Mouse (Mus musculus) kidney, postnatal 0 days (tissue): ENCODE results near the gene Usp39. TPM values are rescaled to one million over a fixed set of nuclear protein-coding genes. Genes with fewer than 3 reads are reported as not detected.
A peak's percentile ranks its signal among the peaks of the same experiment; 100 is the strongest.

Experiments used
- ATAC-seq: fragments of 200-750 bp; cut with Nextera tagmentation; replicated peaks from 2 replicates; pipeline ENCODE4 v1.8.0; 2017; ENCODE audit warnings: low read depth, moderate number of reproducible peaks, moderate TSS enrichment, moderate library complexity; ENCODE audit not compliant: low FRiP score
- DNase-seq: peaks from one replicate; pipeline ENCODE4 v3.0.0-alpha.2; 2016; ENCODE audit warnings: low spot score
- H3K27ac ChIP-seq: fragments of 300-500 bp; sonication (generic); 2 replicates; pipeline ENCODE4 v1.5.1; 2014; ENCODE audit warnings: mild to moderate bottlenecking
- H3K27me3 ChIP-seq: fragments of 300-500 bp; sonication (generic); 2 replicates; pipeline ENCODE4 v1.6.1; 2014; ENCODE audit warnings: low read length, mixed read lengths; ENCODE audit not compliant: insufficient read depth
- H3K36me3 ChIP-seq: fragments of 300-500 bp; sonication (generic); 2 replicates; pipeline ENCODE4 v1.6.1; 2014; ENCODE audit warnings: low read length, mixed read lengths; ENCODE audit not compliant: insufficient read depth
- H3K4me1 ChIP-seq: fragments of 300-500 bp; sonication (generic); replicated peaks from 2 replicates; pipeline ENCODE4 v1.6.1; 2014; ENCODE audit warnings: antibody characterized with exemption, low read length, mixed read lengths; ENCODE audit not compliant: insufficient read depth
- H3K4me2 ChIP-seq: fragments of 300-500 bp; sonication (generic); 2 replicates; pipeline ENCODE4 v1.6.1; 2014; ENCODE audit warnings: mild to moderate bottlenecking, low read length, moderate library complexity, mixed read lengths
- H3K4me3 ChIP-seq: fragments of 300-500 bp; sonication (generic); replicated peaks from 2 replicates; pipeline ENCODE4 v1.5.1; 2014; ENCODE audit warnings: low read depth, low read length
- H3K9ac ChIP-seq: fragments of 300-500 bp; sonication (generic); 2 replicates; pipeline ENCODE4 v1.6.1; 2014; ENCODE audit warnings: low read depth, low read length
- H3K9me3 ChIP-seq: fragments of 300-500 bp; sonication (generic); replicated peaks from 2 replicates; pipeline ENCODE4 v1.6.1; 2016; ENCODE audit warnings: low read length, inconsistent platforms, mixed read lengths
- CTCF ChIP-seq: IDR thresholded peaks from 2 replicates; pipeline ENCODE4 v1.5.1; 2016; ENCODE audit warnings: antibody characterized with exemption, low read depth, mild to moderate bottlenecking, moderate library complexity
- WGBS: fragments of 180-500 bp; shearing (Covaris S2); extraction: QIAGEN DNeasy Blood & Tissue Kit; methylation state at CpG from one replicate; pipeline ENCODE4 v1.1.7; 2014; 5-methylcytosine and 5-hydroxymethylcytosine counted together
- polyA plus RNA-seq: library from polyadenylated mRNA; unstranded; fragments of >200 nt; fragmentation: Nextera tagmentation; extraction: Ambion mirVana; gene quantifications from 2 replicates; pipeline ENCODE4 v1.2.1, GENCODE M21; 2015

Gene Usp39
- polyA plus RNA-seq, 1 experiment from 2014 or later = 35.6 TPM

DNA sequence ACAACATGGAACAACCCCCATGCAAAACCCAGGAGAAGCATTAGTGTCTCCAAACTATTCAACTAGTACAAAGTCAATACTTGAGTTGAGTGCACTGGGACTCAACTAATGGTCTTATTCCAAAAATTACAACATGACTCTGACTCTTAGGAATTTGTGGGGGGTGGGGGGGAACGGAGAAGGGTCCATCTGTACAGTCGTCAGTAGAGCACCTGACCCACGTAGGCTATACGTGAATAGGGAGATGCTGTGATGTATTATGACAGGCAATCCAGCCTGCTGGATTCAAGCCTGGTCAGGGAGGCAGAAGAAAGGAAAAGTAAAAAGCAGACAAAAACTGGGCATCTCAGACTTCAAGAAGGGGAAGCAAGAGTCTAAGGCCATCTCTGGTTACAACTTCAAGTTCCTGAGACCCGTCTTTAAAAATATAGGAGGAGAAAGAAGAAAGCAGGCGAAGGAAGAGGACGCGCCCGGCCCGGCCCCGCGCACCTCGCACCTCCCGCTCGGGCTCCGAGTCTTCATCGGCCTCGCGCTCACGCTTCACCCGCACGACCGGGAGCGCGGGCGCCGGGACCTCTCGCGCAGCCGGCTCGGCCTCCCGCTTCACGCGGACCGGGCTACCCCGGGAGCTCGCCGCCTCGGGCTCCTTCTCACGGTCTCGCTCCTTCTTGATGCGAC, 449 bp downstream of the Usp39 start:
- no peaks in the 10 kb centered on the region for H3K27me3 ChIP-seq
- H3K27ac ChIP-seq = peak overlapping the region; percentile 71; the same call in 1 of the 2 replicates
- peak overlapping the region; percentile 82 for H3K4me2 ChIP-seq
- TF ChIP-seq CTCF = no peak
- H3K4me1 ChIP-seq = peaks cover 15% of the 10 kb centered on the region
- WGBS = under 1% methylated on average over 34 of the region's 42 CpGs
- DNase-seq (no peak), ATAC-seq (peak; percentile 22)
- peak overlapping the region; percentile 88 for H3K4me3 ChIP-seq
- no peaks in the 10 kb centered on the region for H3K9me3 ChIP-seq
- H3K9ac ChIP-seq = peak overlapping the region; percentile 86
- H3K36me3 ChIP-seq = no peaks in the 10 kb centered on the region; the same call in 1 of the 2 replicates

DNA sequence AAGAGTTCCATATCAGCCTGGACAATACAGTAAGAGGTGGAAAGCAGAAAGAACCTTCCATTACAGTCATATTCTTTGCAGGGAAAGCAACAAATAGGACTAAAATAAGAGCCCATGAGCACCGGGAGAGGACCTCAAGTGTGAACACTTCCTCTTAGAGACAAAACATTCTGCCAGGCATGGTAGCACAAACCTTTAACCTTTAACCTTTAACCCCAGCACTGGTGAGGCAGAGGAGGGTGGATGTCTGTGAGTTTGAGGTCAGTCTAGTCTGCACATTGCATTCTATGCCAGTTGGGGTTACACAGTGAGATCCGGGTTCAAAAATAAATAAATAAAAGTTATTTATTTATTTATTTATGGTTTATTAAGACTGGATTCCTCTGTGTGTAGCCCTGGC, 4.5 kb downstream of the Usp39 start:
- DNase-seq (no peak), ATAC-seq (no peak)
- H3K9ac ChIP-seq = no peak overlapping the region
- WGBS = 49% methylated on average over 2 of the region's 2 CpGs
- no peaks in the 10 kb centered on the region for H3K27me3 ChIP-seq
- peaks cover 7% of the 10 kb centered on the region; the same call in 1 of the 2 replicates for H3K4me1 ChIP-seq
- no peak overlapping the region for H3K4me3 ChIP-seq
- no peaks in the 10 kb centered on the region for H3K9me3 ChIP-seq
- no peak overlapping the region for H3K4me2 ChIP-seq
- peaks cover 18% of the 10 kb centered on the region for H3K36me3 ChIP-seq
- no peak for TF ChIP-seq CTCF
- no peak overlapping the region; the same call in 1 of the 2 replicates for H3K27ac ChIP-seq

DNA sequence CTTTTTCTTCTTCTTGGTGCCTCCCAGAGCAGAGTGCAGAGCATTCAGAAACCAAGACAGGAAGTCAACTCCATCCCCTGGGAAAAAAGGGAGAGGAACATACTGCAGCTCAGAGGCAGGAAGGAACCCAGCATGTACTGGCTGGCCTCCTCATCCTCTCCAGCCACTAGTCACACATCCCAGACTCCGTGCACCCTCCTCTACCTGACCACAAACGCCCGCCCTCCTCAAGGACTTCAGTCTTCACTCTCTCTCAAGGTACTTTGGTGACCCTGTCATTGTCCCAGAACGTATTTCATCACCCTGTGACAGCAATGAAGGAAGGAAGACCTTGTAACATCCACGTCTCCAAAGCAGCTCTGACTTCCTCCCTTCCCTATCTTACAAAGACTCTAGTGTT, 11.9 kb downstream of the Usp39 start:
- no peaks in the 10 kb centered on the region for H3K9me3 ChIP-seq
- TF ChIP-seq CTCF = no peak

DNA sequence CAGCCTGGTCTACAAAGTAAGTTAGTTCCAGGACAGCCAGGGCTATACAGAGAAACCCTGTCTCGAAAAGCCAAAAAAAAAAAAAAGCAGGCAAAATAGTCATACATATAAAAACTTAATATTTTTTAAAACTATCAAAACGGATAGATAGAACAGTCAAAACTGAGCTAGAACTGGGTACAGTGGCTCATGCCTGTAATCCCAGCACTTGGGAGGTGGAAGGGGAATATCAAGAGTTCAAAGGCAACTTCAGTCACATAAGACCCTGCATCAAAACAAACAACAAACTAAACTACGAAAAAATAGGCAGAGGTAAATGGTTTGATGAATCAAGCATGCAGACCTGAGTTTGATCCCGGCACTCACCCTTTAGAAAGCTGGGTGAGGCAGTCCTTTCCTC, 14.9 kb downstream of the Usp39 start:
- no peak for TF ChIP-seq CTCF
- no peak for DNase-seq
- Histone ChIP-seq H3K9me3 (no peaks in the 10 kb centered on the region), H3K27me3 (no peaks in the 10 kb centered on the region), H3K27ac (no peak overlapping the region), H3K4me3 (no peak overlapping the region), H3K9ac (no peak overlapping the region), H3K36me3 (peaks cover 48% of the 10 kb centered on the region), H3K4me2 (no peak overlapping the region), H3K4me1 (no peaks in the 10 kb centered on the region)
- WGBS = 96% methylated on average over 4 of the region's 4 CpGs
- ATAC-seq = no peak

More for the DNA sequence above, 11.9 kb downstream of the Usp39 start:
- Histone ChIP-seq H3K36me3 (peaks cover 49% of the 10 kb centered on the region), H3K4me2 (no peak overlapping the region), H3K27ac (no peak overlapping the region), H3K27me3 (no peaks in the 10 kb centered on the region), H3K9ac (no peak overlapping the region), H3K4me3 (no peak overlapping the region), H3K4me1 (no peaks in the 10 kb centered on the region)
- WGBS = 59% methylated on average over 5 of the region's 5 CpGs
- no peak for DNase-seq
- no peak for ATAC-seq

DNA sequence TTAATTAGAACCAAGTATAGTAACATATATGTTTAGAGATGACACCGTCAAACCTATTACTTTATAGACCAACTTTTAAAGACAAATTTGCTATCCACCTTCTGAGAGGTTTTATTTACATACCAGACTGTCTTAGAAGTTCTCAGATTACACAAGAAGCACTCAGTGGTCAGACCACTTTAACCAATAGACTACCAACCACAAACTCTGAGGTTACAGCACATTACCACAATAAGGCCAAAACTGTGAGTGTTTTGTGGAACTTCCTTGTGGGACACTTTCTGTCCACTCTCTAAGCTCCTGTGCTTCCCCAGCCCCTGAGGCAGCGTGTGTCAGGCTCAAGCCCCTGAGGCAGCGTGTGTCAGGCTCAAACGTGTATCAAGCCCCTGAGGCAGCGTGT, 16.0 kb downstream of the Usp39 start:
- no peaks in the 10 kb centered on the region for H3K4me1 ChIP-seq
- WGBS = 92% methylated on average over 5 of the region's 5 CpGs
- ATAC-seq (no peak), DNase-seq (no peak)
- H3K4me2 ChIP-seq = no peak overlapping the region
- H3K9me3 ChIP-seq = no peaks in the 10 kb centered on the region
- H3K27me3 ChIP-seq = no peaks in the 10 kb centered on the region
- no peak overlapping the region for H3K9ac ChIP-seq
- peaks cover 45% of the 10 kb centered on the region for H3K36me3 ChIP-seq
- H3K27ac ChIP-seq = no peak overlapping the region
- no peak for TF ChIP-seq CTCF
- H3K4me3 ChIP-seq = no peak overlapping the region

DNA sequence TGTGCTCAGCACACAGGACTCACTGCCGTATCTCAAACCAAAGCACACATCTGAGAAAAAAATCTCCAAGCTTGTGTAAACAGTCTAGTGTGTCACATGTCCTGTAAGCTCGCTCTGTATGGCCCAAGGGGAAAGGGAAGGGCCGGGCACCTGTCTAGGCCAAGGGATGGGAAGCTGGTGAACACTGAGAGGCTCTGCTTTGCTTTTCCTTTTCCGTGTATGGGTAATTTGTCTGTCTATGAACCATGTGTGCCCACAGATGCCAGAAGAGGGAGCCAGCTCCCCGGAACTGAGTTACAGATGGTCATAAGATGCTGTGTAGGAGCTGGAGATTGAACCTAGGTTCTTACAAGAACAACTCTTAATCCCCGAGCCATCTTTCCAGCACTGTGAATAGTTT, 18.7 kb downstream of the Usp39 start:
- no peak overlapping the region for H3K4me3 ChIP-seq
- peak; percentile 60 for TF ChIP-seq CTCF
- WGBS = 69% methylated on average over 6 of the region's 6 CpGs
- no peak overlapping the region for H3K9ac ChIP-seq
- ATAC-seq = no peak
- H3K36me3 ChIP-seq = peaks cover 56% of the 10 kb centered on the region
- H3K4me1 ChIP-seq = no peaks in the 10 kb centered on the region
- no peak overlapping the region for H3K4me2 ChIP-seq
- H3K27ac ChIP-seq = no peak overlapping the region
- no peaks in the 10 kb centered on the region for H3K9me3 ChIP-seq
- H3K27me3 ChIP-seq = no peaks in the 10 kb centered on the region
- DNase-seq = peak; percentile 54
